Mouse (Mus musculus) embryonic facial prominence, embryonic 11.5 days (tissue): ENCODE results near the gene Rasa2. TPM values are rescaled to one million over a fixed set of nuclear protein-coding genes. Genes with fewer than 3 reads are reported as not detected.
"Not testable (repeated sequence)": the region's sequence is repeated elsewhere in the genome, so short reads cannot be mapped to it uniquely, and the experiment has no call there.

ENCODE experiments used
- ATAC-seq: fragments of 200-750 bp; cut with Nextera tagmentation; replicated peaks from 2 replicates; pipeline ENCODE4 v1.8.0; 2017; ENCODE audit warnings: low read depth; ENCODE audit not compliant: insufficient number of reproducible peaks, low FRiP score, low TSS enrichment
- DNase-seq: peaks from one replicate; pipeline ENCODE4 v3.0.0-alpha.2; 2015; ENCODE audit warnings: low spot score
- H3K27ac ChIP-seq: fragments of 300-500 bp; sonication (generic); replicated peaks from 2 replicates; pipeline ENCODE4 v1.5.1; 2014; ENCODE audit warnings: mild to moderate bottlenecking, low read depth, low read length, control low read depth
- H3K27me3 ChIP-seq: fragments of 300-500 bp; sonication (generic); 2 replicates; pipeline ENCODE4 v1.6.1; 2014; ENCODE audit warnings: mild to moderate bottlenecking, low read length, moderate library complexity, mixed read lengths; ENCODE audit not compliant: control insufficient read depth, insufficient read depth
- H3K36me3 ChIP-seq: fragments of 300-500 bp; sonication (generic); replicated peaks from 2 replicates; pipeline ENCODE4 v1.6.1; 2014; ENCODE audit warnings: low read depth, mild to moderate bottlenecking, low read length, moderate library complexity, mixed read lengths; ENCODE audit not compliant: control insufficient read depth, insufficient read depth
- H3K4me1 ChIP-seq: fragments of 300-500 bp; sonication (generic); 2 replicates; pipeline ENCODE4 v1.6.1; 2014; ENCODE audit warnings: low read length, mixed read lengths; ENCODE audit not compliant: control insufficient read depth, insufficient read depth
- H3K4me2 ChIP-seq: fragments of 300-500 bp; sonication (generic); 2 replicates; pipeline ENCODE4 v1.6.1; 2014; ENCODE audit warnings: low read depth, mild to moderate bottlenecking, control low read depth, low read length, moderate library complexity
- H3K4me3 ChIP-seq: fragments of 300-500 bp; sonication (generic); 2 replicates; pipeline ENCODE4 v1.5.1; 2014; ENCODE audit warnings: low read depth, low read length, control low read depth
- H3K9ac ChIP-seq: fragments of 300-500 bp; sonication (generic); replicated peaks from 2 replicates; pipeline ENCODE4 v1.6.1; 2014; ENCODE audit warnings: mild to moderate bottlenecking, control low read depth, low read length
- H3K9me3 ChIP-seq: fragments of 300-500 bp; sonication (generic); replicated peaks from 2 replicates; pipeline ENCODE4 v1.6.1; 2016; ENCODE audit warnings: mild to moderate bottlenecking, low read length, inconsistent platforms, mixed read lengths; ENCODE audit not compliant: control insufficient read depth
- WGBS: fragments of 180-500 bp; shearing (Covaris S2); extraction: QIAGEN DNeasy Blood & Tissue Kit; methylation state at CpG from one replicate; pipeline ENCODE4 v1.1.7; 2014; 5-methylcytosine and 5-hydroxymethylcytosine counted together
- polyA plus RNA-seq: library from polyadenylated mRNA; unstranded; fragments of >200 nt; fragmentation: Nextera tagmentation; extraction: Ambion mirVana; gene quantifications from 2 replicates; pipeline ENCODE4 v1.2.1, GENCODE M21; 2014

The Rasa2 gene
- polyA plus RNA-seq, 1 experiment from 2014 or later, result 18.3 TPM

GRCm38 (mm10) chr9:96650807-96651206 is 19.4 kb upstream of the Rasa2 start:
- DNase-seq (no peak), ATAC-seq (no peak)
- Histone ChIP-seq H3K4me3 (no peak overlapping the region), H3K4me2 (no peak overlapping the region), H3K36me3 (no peaks in the 10 kb centered on the region), H3K9ac (no peak overlapping the region), H3K4me1 (no peaks in the 10 kb centered on the region), H3K27me3 (no peaks in the 10 kb centered on the region), H3K27ac (no peak overlapping the region), H3K9me3 (no peaks in the 10 kb centered on the region)
- 78% methylated on average over 7 of the region's 7 CpGs for WGBS

GRCm38 (mm10) chr9:96649924-96650323 is 18.5 kb upstream of the Rasa2 start:
- WGBS, result 70% methylated on average over 9 of the region's 9 CpGs

DNA sequence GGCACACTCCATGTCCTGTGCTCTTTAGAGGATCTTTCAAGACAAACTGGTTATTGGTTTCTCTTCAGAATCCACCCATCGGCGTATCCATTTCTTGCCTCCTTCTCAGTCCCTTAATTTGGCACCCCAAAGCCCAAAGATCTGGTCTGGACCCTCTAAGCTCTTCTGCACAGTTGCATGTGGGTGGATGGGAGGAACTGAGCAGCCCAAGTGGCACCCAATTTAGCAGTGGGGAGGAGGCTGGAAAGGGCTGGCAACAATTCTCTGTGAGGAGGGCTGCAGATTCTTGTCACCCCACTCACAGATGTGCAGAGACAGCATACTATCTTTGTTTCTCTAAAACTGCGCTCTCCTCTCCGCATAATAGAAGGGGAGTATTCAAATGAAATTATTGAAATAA is 17.9 kb upstream of the Rasa2 start:
- Histone ChIP-seq H3K27me3 (no peaks in the 10 kb centered on the region), H3K4me2 (no peak overlapping the region), H3K4me3 (no peak overlapping the region), H3K9me3 (no peaks in the 10 kb centered on the region), H3K27ac (no peak overlapping the region), H3K4me1 (no peaks in the 10 kb centered on the region), H3K36me3 (no peaks in the 10 kb centered on the region), H3K9ac (no peak overlapping the region)
- DNase-seq (no peak), ATAC-seq (no peak)
- 90% methylated on average over 4 of the region's 4 CpGs for WGBS

More at GRCm38 (mm10) chr9:96649924-96650323, 18.5 kb upstream of the Rasa2 start:
- Histone ChIP-seq H3K36me3 (no peaks in the 10 kb centered on the region), H3K4me2 (no peak overlapping the region), H3K9me3 (no peaks in the 10 kb centered on the region), H3K27me3 (no peaks in the 10 kb centered on the region), H3K27ac (no peak overlapping the region), H3K9ac (no peak overlapping the region), H3K4me3 (no peak overlapping the region), H3K4me1 (no peaks in the 10 kb centered on the region)
- DNase-seq, result no peak
- ATAC-seq, result no peak

GRCm38 (mm10) chr9:96646668-96647295 is 15.4 kb upstream of the Rasa2 start:
- Histone ChIP-seq H3K27ac (no peak overlapping the region), H3K4me3 (no peak overlapping the region), H3K36me3 (no peaks in the 10 kb centered on the region), H3K9me3 (no peaks in the 10 kb centered on the region), H3K27me3 (no peaks in the 10 kb centered on the region), H3K4me1 (no peaks in the 10 kb centered on the region), H3K9ac (no peak overlapping the region), H3K4me2 (no peak overlapping the region)
- ATAC-seq (no peak), DNase-seq (no peak)
- 61% methylated on average over 2 of the region's 2 CpGs for WGBS

DNA sequence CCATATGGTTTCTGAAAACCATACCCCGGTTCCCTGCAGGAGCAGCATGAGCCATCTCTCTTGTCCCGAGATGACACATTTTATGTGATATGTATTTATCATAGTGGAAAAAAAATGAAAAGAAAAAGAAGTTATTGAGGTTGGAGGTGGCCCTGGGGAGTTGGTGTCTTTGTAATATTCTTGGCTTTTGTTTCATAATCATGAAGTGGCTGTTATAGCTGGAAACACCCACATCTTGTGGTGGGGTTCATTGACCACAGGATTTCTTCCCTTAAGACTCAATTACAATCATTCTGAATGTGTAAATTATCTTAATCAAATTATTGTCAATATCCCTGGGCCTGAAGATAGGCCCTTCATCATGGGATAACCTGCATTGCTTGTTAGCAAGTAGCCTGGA is 13.4 kb upstream of the Rasa2 start:
- Histone ChIP-seq H3K36me3 (no peaks in the 10 kb centered on the region), H3K4me2 (no peak overlapping the region), H3K9me3 (no peaks in the 10 kb centered on the region), H3K4me3 (no peak overlapping the region), H3K4me1 (no peaks in the 10 kb centered on the region), H3K9ac (no peak overlapping the region), H3K27ac (no peak overlapping the region), H3K27me3 (no peaks in the 10 kb centered on the region)
- ATAC-seq, result no peak
- 88% methylated on average over 2 of the region's 2 CpGs for WGBS
- DNase-seq, result no peak

DNA sequence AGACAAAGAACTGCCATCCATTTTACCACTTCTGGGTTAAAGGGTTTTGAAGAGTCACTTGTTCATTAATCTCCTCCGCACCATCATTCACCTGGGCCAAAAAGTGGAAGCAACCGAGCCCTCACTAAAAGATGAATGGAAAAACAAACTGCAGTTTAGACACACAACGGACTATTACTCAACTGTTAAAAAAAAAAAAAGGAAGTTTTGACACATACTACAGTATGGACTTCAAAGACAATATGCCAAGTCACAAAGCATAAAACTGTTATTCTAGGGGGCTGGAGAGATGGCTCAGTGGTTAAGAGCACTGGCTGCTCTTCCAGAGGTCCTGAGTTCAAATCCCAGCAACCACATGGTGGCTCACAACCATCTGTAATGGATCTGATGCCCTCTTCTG is 12.6 kb upstream of the Rasa2 start:
- not testable (repeated sequence) for DNase-seq, ATAC-seq, H3K9ac ChIP-seq, H3K4me3 ChIP-seq, H3K27me3 ChIP-seq, H3K4me2 ChIP-seq, H3K27ac ChIP-seq, H3K9me3 ChIP-seq, H3K4me1 ChIP-seq, H3K36me3 ChIP-seq
- 94% methylated on average over 3 of the region's 3 CpGs for WGBS

DNA sequence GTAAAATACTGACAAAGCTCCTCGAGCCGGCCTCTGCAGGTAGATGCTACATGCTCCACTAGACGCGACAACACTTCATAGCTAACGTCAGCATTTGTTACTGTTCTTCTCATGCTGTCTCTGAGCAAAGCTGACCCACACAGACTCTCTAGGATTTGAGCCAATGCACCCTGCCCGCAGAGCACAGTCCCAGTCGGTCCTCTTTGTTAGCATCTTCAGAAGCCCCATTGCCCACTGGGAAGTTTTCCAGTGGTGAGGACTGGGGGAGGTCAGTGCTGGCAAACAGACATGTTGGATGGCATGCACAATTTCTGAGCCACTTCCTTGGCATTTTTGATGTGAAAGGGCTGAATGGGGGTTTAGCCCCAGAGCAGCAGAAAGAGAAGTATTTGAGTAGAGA is 8.0 kb upstream of the Rasa2 start:
- H3K36me3 ChIP-seq, result no peaks in the 10 kb centered on the region
- 88% methylated on average over 7 of the region's 7 CpGs for WGBS
- no peaks in the 10 kb centered on the region for H3K27me3 ChIP-seq
- no peaks in the 10 kb centered on the region for H3K4me1 ChIP-seq
- no peak for DNase-seq
- no peak for ATAC-seq
- H3K9me3 ChIP-seq, result no peaks in the 10 kb centered on the region
- H3K4me3 ChIP-seq, result no peak overlapping the region
- H3K4me2 ChIP-seq, result no peak overlapping the region
- no peak overlapping the region for H3K27ac ChIP-seq
- H3K9ac ChIP-seq, result no peak overlapping the region

DNA sequence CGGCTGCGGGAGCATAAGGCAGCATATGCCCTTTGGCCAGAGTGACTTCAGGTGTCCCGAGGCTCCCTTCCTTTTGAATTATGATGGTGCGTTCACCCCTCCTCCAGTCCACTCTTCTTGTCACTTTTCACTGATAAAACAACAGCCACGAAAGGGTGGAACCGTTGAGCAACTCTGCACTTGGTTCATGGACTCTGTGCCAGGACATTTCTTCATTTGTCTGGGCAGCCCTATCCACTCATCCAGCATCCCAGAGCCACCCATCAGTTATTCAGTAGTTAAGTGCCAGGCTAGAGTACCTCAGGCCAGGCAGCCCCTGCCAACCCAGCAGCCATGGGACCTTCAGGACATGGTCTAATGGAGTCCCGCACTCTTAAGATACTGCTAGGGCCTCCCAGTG is 7.1 kb upstream of the Rasa2 start:
- H3K36me3 ChIP-seq, result no peaks in the 10 kb centered on the region
- 77% methylated on average over 7 of the region's 7 CpGs for WGBS
- no peaks in the 10 kb centered on the region for H3K4me1 ChIP-seq
- H3K4me3 ChIP-seq, result no peak overlapping the region
- no peaks in the 10 kb centered on the region for H3K27me3 ChIP-seq
- no peak overlapping the region for H3K27ac ChIP-seq
- H3K9ac ChIP-seq, result no peak overlapping the region
- H3K4me2 ChIP-seq, result no peak overlapping the region
- DNase-seq, result no peak
- H3K9me3 ChIP-seq, result no peaks in the 10 kb centered on the region
- ATAC-seq, result no peak
